Mouse (Mus musculus): ENCODE data around the gene Cldn9. TPM values are rescaled to one million over a fixed set of nuclear protein-coding genes. Genes with fewer than 3 reads are reported as not detected.

The Cldn9 gene
- total and polyA plus RNA-seq, 3 experiments: not detected

DNA sequence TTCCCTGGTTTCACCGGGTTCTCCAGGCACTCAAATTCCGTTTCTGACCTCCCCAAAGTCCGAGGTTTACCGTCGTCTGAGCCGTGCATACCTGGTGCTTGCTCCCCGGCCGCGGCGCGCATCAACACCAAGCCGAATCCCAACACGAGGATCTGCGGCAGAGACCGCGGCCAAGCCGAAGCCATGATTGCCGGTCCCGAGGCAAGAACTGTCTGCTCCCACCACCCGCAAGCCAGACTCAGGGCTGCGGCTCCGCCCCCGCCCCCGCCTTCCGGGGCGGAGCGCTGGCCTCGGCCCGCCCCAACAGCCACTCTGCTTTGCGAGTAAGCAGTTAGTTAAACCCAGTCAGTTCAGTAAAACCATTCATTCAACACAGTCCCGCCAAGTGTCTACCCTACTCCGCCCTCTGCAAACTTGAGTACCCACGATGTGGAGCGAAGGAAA, 6.6 kb downstream of the Cldn9 start, which contains the start of gene Tnfrsf12a:
Gene Tnfrsf12a, minus strand, starts transcription at position 233 of the 444 bp plus-strand sequence.
- TF ChIP-seq POLR2AphosphoS5 (IDR thresholded peaks at IDR 0.05; ENCODE audit: insufficient replicate concordance, low read depth, low read length): no peak
- TF ChIP-seq TAL1 (conservative IDR thresholded peaks at IDR 0.05; ENCODE audit: low read depth, low read length): no peak
- TF ChIP-seq GATA1 (IDR thresholded peaks at IDR 0.05; ENCODE audit: borderline replicate concordance, low read length): no peak
- no peak for TF ChIP-seq GATA2 (IDR thresholded peaks at IDR 0.05; ENCODE audit: borderline replicate concordance, low read depth, low read length)
- TF ChIP-seq CTCF (IDR thresholded peaks at IDR 0.05; ENCODE audit: low read depth, low read length): no peak
- H3K27me3 ChIP-seq (ENCODE audit: insufficient read depth, low read length): peaks cover 37% of the 10 kb centered on the region
- DNase-seq (ENCODE audit: low spot score): peak; percentile 78
- peak within 1 kb of the TSS; percentile 76 for H3K4me3 ChIP-seq (ENCODE audit: low read depth, low read length)
- peaks cover 63% of the 10 kb centered on the region for H3K4me1 ChIP-seq (ENCODE audit: insufficient read depth, low read depth, low read length)
- H3K9me3 ChIP-seq (replicated peaks): no peaks in the 10 kb centered on the region
- ATAC-seq (ENCODE audit: extremely low read depth, insufficient number of reproducible peaks, low FRiP score, poor library complexity, severe bottlenecking): peak; percentile 30
- H3K36me3 ChIP-seq (replicated peaks): peaks cover 17% of the 10 kb centered on the region

DNA sequence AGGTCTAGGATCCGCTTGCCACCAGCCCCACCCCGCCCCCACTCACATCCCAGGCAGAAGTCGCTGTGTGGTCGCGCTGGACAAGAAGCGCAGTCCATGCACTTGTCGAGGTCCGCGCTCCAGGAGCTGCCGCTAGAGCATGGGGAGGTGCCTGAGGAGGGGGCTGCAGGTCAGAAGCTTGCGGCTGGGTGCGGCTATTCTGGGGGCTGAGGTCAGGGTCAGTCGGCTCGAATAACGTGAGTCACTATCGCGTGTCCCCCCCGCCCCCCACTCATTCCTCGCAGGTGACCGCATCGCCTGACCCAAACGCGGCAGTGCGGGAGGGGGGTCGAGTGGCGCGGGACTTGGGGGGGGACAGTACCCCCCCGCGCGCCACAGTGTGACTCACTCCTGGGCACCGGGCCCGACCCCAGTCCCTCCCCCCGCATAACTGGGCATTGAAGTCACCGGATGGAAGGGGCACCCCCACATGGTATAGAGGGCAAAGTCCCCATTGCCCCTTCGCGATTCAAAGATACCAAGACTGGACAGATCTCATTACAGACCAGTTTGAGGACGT, 7.3 kb downstream of the Cldn9 start:
- DNase-seq (ENCODE audit: low spot score): no peak
- ATAC-seq (ENCODE audit: extremely low read depth, insufficient number of reproducible peaks, low FRiP score, poor library complexity, severe bottlenecking): no peak
- Histone ChIP-seq H3K27me3 (ENCODE audit: insufficient read depth, low read length) (peaks cover 30% of the 10 kb centered on the region), H3K36me3 (replicated peaks) (peaks cover 24% of the 10 kb centered on the region), H3K4me3 (ENCODE audit: low read depth, low read length) (peak overlapping the region; percentile 76), H3K4me1 (ENCODE audit: insufficient read depth, low read depth, low read length) (peaks cover 70% of the 10 kb centered on the region), H3K9me3 (replicated peaks) (no peaks in the 10 kb centered on the region)
- TF ChIP-seq CTCF (IDR thresholded peaks at IDR 0.05; ENCODE audit: low read depth, low read length): no peak
- TF ChIP-seq TAL1 (conservative IDR thresholded peaks at IDR 0.05; ENCODE audit: low read depth, low read length): no peak
- no peak for TF ChIP-seq GATA1 (IDR thresholded peaks at IDR 0.05; ENCODE audit: borderline replicate concordance, low read length)
- no peak for TF ChIP-seq GATA2 (IDR thresholded peaks at IDR 0.05; ENCODE audit: borderline replicate concordance, low read depth, low read length)
- no peak for TF ChIP-seq POLR2AphosphoS5 (IDR thresholded peaks at IDR 0.05; ENCODE audit: insufficient replicate concordance, low read depth, low read length)

DNA sequence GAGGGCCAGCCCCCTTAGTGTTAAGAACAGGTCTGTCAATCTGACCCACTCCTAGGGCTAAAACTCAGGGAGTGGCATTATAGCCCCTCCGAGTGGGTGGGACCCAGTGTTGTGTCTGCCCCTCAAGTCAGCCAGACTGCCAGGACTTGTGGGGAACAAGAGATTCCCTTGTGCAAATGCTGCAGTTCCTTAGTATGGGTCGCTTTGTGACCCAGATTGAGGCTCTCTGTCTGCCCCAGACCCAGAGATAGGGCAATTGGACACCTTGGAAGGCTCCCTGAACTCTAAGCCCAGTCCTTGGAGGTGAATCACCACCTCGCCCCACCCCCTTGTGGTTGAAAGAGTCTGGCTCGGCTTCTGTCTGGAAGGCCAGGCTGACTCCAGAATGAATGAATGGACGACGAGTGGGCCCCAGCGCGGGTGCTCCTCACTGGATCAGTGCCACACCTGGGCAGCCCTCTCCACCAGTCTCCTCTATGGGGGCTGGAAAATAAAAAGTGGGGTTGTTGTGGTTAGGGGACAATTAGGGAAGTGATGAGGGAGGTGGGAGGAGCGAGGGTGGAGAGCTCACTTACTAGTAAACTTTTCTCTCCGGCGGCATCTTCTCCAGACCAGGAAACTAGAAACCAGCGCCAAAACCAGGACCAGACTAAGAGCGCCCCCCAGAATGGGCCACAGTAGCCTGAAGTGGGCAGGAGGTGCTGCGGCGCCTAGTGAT, 8.1 kb downstream of the Cldn9 start:
- no peaks in the 10 kb centered on the region for H3K9me3 ChIP-seq (replicated peaks)
- peak overlapping the region; percentile 76 for H3K4me3 ChIP-seq (ENCODE audit: low read depth, low read length)
- DNase-seq (ENCODE audit: low spot score) (no peak), ATAC-seq (ENCODE audit: extremely low read depth, insufficient number of reproducible peaks, low FRiP score, poor library complexity, severe bottlenecking) (peak; percentile 2; the same call in 1 of the 2 replicates)
- H3K4me1 ChIP-seq (ENCODE audit: insufficient read depth, low read depth, low read length): peaks cover 70% of the 10 kb centered on the region
- TF ChIP-seq CTCF (IDR thresholded peaks at IDR 0.05; ENCODE audit: low read depth, low read length): no peak
- peaks cover 29% of the 10 kb centered on the region for H3K36me3 ChIP-seq (replicated peaks)
- peaks cover 21% of the 10 kb centered on the region for H3K27me3 ChIP-seq (ENCODE audit: insufficient read depth, low read length)

DNA sequence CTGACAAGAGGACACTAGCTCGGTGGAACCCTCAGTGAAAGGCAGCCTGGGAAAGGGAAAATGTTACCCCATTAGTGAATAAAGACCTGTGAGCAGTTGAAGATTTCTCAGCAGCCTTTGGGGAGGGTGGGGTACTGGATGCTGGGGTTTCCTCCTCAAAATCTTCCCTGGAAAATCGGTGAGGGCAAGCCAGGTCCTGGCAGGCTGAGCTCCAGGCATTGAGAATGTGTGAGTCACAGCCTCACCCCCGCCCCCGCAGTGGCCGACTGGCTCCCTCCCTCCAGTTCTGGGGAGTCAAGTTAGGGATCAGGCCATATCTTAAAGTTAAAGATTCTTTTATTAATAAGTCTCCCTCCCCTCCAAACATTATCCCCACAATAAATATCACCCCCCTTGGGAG, 8.7 kb downstream of the Cldn9 start:
- DNase-seq (ENCODE audit: low spot score): no peak
- TF ChIP-seq GATA1 (IDR thresholded peaks at IDR 0.05; ENCODE audit: borderline replicate concordance, low read length) (no peak), TAL1 (conservative IDR thresholded peaks at IDR 0.05; ENCODE audit: low read depth, low read length) (no peak), CTCF (IDR thresholded peaks at IDR 0.05; ENCODE audit: low read depth, low read length) (no peak), POLR2AphosphoS5 (IDR thresholded peaks at IDR 0.05; ENCODE audit: insufficient replicate concordance, low read depth, low read length) (no peak), GATA2 (IDR thresholded peaks at IDR 0.05; ENCODE audit: borderline replicate concordance, low read depth, low read length) (no peak)
- peaks cover 35% of the 10 kb centered on the region for H3K36me3 ChIP-seq (replicated peaks)
- peaks cover 70% of the 10 kb centered on the region for H3K4me1 ChIP-seq (ENCODE audit: insufficient read depth, low read depth, low read length)
- no peak for ATAC-seq (ENCODE audit: extremely low read depth, insufficient number of reproducible peaks, low FRiP score, poor library complexity, severe bottlenecking)
- H3K9me3 ChIP-seq (replicated peaks): no peaks in the 10 kb centered on the region
- peaks cover 15% of the 10 kb centered on the region for H3K27me3 ChIP-seq (ENCODE audit: insufficient read depth, low read length)
- H3K4me3 ChIP-seq (ENCODE audit: low read depth, low read length): peak overlapping the region; percentile 8; the same call in 1 of the 2 replicates

DNA sequence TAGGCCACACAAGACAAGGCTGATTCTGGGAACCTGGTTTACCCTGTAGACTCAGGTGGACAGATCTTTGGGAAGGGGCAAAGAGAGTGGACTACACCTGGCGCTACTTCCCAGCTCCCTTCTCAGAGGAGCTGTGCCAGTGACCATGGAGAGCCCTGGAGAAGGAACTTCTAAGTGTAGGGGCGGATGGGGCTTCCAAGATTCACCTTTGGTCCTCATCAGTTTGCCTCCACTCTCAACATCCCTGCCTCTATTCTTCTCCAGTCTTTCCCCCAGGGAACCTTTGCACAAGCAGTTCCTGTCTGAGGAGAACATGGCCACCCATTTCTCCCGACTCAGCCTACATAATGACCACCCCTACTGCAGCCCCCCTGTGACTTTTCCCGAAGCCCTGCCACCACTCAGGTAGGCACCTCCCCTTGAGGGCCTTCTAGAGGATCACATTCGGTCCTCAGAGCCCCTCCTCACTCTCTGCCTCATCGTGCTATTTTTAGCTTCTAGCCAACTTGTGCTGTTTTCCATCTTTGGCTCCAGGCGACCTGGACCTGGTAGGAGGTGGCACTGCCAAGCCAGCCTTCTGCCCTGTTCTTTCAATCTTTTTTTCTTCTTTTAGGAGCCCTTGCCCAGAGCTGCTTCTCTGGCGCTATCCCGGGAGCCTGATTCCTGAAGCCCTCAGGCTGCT, 9.4 kb downstream of the Cldn9 start:
- DNase-seq (ENCODE audit: low spot score): no peak
- Histone ChIP-seq H3K4me3 (ENCODE audit: low read depth, low read length) (peak overlapping the region; percentile 76), H3K4me1 (ENCODE audit: insufficient read depth, low read depth, low read length) (peaks cover 68% of the 10 kb centered on the region), H3K36me3 (replicated peaks) (peaks cover 42% of the 10 kb centered on the region), H3K9me3 (replicated peaks) (no peaks in the 10 kb centered on the region), H3K27me3 (ENCODE audit: insufficient read depth, low read length) (peaks cover 8% of the 10 kb centered on the region)
- TF ChIP-seq POLR2AphosphoS5 (IDR thresholded peaks at IDR 0.05; ENCODE audit: insufficient replicate concordance, low read depth, low read length): no peak
- TF ChIP-seq GATA2 (IDR thresholded peaks at IDR 0.05; ENCODE audit: borderline replicate concordance, low read depth, low read length): no peak
- TF ChIP-seq GATA1 (IDR thresholded peaks at IDR 0.05; ENCODE audit: borderline replicate concordance, low read length): no peak
- no peak for TF ChIP-seq TAL1 (conservative IDR thresholded peaks at IDR 0.05; ENCODE audit: low read depth, low read length)
- no peak for TF ChIP-seq CTCF (IDR thresholded peaks at IDR 0.05; ENCODE audit: low read depth, low read length)
- no peak for ATAC-seq (ENCODE audit: extremely low read depth, insufficient number of reproducible peaks, low FRiP score, poor library complexity, severe bottlenecking)

DNA sequence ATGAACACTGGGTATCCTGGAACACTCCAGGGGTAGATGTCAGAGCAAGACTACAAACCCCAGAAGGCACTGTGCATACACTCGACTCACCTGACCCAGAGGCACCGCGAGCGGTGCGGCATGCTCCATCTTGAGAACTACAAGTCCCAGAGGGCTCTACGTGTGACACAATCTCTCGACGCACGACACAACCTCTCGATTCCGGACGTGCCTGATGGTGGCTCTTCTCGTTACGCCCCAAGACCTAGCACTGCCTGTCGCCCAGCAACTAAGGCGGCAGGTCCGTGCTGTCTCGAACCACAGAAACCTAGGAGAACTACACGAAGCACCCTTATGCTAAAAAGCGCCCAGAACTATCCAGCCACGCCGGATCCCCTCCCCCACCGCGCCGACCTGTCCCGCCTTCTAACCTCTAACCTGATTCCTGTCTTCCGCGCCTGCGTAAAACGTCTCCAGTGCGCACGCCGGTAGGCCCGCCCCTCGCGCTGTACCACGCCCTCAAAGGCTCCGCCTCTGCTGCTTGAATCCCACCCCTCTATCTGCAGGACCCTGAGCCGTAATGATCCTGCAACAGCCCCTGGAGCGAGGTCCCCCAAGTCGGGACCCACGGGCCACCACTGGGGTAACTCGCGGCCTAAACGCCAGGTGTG, 10.3 kb downstream of the Cldn9 start, which contains the start of the genes Hcfc1r1 and Thoc6:
Gene Hcfc1r1, plus strand, starts transcription at position 173 of the 650 bp plus-strand sequence.
Gene Thoc6, minus strand, starts transcription at position 459 of the 650 bp plus-strand sequence.
- H3K36me3 ChIP-seq (replicated peaks): peaks cover 51% of the 10 kb centered on the region
- peaks cover 65% of the 10 kb centered on the region for H3K4me1 ChIP-seq (ENCODE audit: insufficient read depth, low read depth, low read length)
- peak; percentile 91 for ATAC-seq (ENCODE audit: extremely low read depth, insufficient number of reproducible peaks, low FRiP score, poor library complexity, severe bottlenecking)
- H3K27me3 ChIP-seq (ENCODE audit: insufficient read depth, low read length): no peaks in the 10 kb centered on the region
- no peak for TF ChIP-seq TAL1 (conservative IDR thresholded peaks at IDR 0.05; ENCODE audit: low read depth, low read length)
- TF ChIP-seq GATA1 (IDR thresholded peaks at IDR 0.05; ENCODE audit: borderline replicate concordance, low read length): no peak
- no peak for TF ChIP-seq POLR2AphosphoS5 (IDR thresholded peaks at IDR 0.05; ENCODE audit: insufficient replicate concordance, low read depth, low read length)
- TF ChIP-seq CTCF (IDR thresholded peaks at IDR 0.05; ENCODE audit: low read depth, low read length): no peak
- no peak for TF ChIP-seq GATA2 (IDR thresholded peaks at IDR 0.05; ENCODE audit: borderline replicate concordance, low read depth, low read length)
- H3K4me3 ChIP-seq (ENCODE audit: low read depth, low read length): peak within 1 kb of the TSS; percentile 76
- no peaks in the 10 kb centered on the region for H3K9me3 ChIP-seq (replicated peaks)
- DNase-seq (ENCODE audit: low spot score): peak; percentile 77
